Mouse (Mus musculus) ovary, postnatal 36 days (tissue): ENCODE data around the gene I0C0044D17Rik.

Experiments used
- DNase-seq: peaks from one replicate; pipeline ENCODE4 v3.0.0; 2022; ENCODE audit warnings: low spot score, mixed read lengths

I0C0044D17Rik gene

GRCm38 (mm10) chr4:98831726-98832125 is 8.1 kb upstream of the I0C0044D17Rik start:
- DNase-seq = no peak

GRCm38 (mm10) chr4:98826701-98827100 is 3.1 kb upstream of the I0C0044D17Rik start:
- DNase-seq = no peak

GRCm38 (mm10) chr4:98823047-98823446 is 593 bp downstream of the I0C0044D17Rik start:
- no peak for DNase-seq

GRCm38 (mm10) chr4:98822478-98822877 is 1.2 kb downstream of the I0C0044D17Rik start:
- DNase-seq = no peak

DNA sequence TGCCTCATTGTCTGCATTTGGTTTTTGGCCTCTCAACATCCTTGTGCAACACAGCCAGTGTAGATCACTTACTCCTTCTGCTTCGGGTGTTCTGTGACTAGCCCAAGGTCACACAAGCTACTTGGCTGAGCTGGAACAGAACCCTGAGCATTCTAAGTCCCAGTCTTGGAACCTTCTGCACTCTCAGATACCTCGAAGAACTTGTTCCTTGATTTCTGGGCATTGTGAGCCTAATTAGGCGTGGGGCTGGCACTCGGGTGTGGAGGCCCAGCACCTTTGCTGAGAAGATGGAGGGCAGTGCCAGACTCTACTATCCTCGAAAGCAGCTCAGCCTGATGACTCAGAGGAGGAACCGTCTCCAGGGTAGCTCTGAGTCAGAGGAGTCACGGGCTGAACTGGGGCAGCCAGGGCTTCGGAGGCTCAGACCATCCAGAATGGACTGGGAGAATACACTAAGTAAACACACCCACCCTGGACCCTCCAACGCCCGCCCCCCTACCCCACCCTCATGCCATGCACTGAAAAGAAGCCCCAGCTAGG is 4.4 kb downstream of the I0C0044D17Rik start:
- DNase-seq = no peak

DNA sequence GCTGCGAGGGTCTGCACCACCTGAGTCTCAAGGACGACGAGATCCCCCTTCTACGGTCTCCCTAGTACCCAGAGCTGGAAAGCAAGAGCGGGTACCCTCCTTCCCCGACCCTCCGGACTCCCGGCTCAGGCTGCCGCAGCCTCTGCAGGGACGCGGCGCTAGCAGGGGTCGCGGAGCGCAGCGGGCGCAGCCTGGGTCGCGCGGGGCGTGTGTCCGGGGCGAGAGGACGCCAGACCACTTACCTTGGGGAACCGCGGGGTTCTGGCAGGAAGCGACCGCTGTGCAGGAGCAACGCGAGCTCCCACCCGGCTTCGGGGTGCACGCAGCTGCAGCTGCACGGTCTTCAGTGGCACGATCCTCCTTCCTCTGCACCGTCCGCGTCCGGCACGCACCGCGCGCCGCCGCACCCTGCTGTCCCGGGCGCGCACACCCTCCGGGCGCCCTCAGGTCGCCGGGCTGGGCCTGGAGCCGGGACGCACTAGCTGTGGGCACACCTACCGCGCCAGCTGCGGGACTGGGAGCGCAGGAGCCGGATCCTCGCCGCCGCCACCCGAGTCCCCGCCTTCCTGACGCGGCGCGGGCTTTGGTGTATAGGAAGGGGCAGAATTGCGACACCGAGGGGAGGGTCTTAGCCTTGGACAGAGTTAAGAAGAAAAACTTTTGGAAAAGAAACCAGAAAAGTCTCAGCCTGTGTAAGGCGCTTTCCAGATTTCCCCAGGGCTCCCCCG is 6.3 kb downstream of the I0C0044D17Rik start, which contains the start of gene Kank4:
Gene Kank4 (minus strand): TSS at position 354 of the 728 bp plus-strand sequence.
- peak; percentile 59 for DNase-seq

- DNase-seq = peak; percentile 16
Measured at GRCm38 (mm10) chr4:98816807-98817183, 6.8 kb downstream of the I0C0044D17Rik start.

DNA sequence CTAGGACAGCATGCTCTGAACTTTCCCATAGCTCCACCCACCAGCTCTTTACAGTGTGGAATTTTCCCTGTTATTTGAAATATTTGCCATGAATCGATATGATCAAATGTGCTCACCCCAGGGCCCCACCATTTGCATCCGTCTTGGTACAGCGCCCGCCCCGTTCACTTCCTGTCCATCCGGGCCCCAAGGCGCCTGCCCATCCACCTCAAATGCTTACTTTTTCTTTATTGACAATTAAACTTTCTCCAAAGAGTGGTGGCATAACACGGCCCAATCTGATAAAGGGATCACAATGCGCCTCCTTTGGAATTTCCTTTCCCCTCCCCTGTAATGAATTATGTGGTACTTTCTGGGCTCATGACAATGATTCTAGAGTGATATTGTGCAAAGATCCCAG is 17.3 kb downstream of the I0C0044D17Rik start:
- no peak for DNase-seq

- DNase-seq = no peak
Measured at GRCm38 (mm10) chr4:98805291-98806048, 18.2 kb downstream of the I0C0044D17Rik start.

GRCm38 (mm10) chr4:98804476-98805134 is 19.0 kb downstream of the I0C0044D17Rik start:
- no peak for DNase-seq

GRCm38 (mm10) chr4:98801775-98802174 is 21.9 kb downstream of the I0C0044D17Rik start:
- no peak for DNase-seq

- no peak for DNase-seq
Measured at GRCm38 (mm10) chr4:98800824-98801223, 22.8 kb downstream of the I0C0044D17Rik start.

DNA sequence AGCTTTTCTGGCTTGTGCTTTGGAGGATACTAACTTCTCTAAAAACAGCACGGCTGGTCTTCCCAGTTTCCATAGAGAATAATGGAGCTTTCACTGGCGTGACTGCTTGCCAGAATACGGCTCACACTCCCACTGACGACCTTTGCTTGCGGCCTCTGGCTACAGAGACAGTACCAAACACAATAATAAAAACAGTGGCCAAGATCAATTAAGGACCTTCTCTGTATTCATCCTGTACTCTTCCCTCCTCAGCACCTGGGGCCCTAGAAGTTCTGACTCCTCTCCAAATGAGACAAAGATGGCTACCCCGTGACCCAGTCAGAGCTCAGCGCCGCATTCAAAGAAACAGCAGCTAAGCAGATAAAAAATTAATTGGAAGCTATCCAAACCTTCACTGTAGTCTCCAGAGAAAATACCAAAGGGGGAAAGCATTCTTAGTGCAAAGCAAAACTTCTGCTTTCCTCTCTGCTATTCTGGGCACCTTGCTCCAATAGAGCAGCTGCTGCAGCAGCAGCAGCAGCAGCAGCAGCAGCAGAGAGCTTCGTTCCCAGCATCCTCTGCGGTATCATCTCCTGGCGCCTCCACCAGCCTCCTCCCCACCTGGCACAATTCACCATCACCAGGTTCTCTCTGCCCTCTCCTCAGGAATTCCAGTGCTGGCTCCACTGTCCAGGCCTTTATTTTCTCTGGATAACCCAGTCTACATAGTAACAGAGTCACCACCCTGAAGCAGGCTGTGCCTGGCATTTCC is 26.9 kb downstream of the I0C0044D17Rik start:
- peak; percentile 37 for DNase-seq

- no peak for DNase-seq
Measured at GRCm38 (mm10) chr4:98795241-98795640, 28.4 kb downstream of the I0C0044D17Rik start.

GRCm38 (mm10) chr4:98793486-98793885 is 30.2 kb downstream of the I0C0044D17Rik start:
- DNase-seq = no peak

DNA sequence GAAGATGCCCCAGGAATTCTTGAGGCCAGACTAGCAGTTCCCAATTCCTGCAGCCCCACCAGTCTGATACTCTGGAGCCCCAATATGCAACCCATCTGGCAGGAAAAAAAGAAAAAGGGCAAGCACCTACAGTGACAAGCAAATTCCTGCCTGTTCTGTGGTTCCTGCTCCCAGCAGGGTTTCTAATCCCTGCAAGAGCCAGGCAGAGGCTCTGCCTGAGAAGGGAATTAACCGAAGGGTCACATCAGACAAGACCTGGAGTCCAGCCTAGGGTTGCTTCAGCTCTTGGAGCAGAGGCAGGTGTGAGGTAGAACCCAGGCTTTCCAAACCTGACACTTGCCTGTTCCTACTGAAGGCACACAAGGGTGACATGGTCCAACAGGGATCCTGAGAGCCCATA is 32.9 kb downstream of the I0C0044D17Rik start:
- no peak for DNase-seq

DNA sequence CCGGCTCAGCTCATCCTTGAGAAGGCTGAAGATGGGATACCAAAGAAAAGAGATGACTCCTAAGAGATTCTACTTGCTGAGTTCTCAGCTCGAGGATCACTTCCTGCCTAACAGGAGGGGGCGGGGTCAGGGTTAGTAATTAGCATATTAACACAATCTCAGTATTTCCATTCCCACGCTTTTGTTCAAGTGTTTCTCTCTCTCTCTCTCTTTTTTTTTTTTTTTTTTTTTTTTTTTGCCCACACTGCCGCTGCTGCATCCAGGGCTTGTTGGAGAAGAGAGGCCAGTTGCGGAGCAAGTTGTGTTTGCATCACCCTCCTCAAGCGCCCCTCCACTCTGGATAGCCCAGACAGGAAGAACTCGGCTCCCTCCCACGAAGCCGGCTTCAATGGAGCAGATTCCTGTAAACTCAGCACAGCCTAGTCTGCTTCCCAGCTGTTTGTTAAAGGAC is 33.8 kb downstream of the I0C0044D17Rik start:
- DNase-seq = no peak

DNA sequence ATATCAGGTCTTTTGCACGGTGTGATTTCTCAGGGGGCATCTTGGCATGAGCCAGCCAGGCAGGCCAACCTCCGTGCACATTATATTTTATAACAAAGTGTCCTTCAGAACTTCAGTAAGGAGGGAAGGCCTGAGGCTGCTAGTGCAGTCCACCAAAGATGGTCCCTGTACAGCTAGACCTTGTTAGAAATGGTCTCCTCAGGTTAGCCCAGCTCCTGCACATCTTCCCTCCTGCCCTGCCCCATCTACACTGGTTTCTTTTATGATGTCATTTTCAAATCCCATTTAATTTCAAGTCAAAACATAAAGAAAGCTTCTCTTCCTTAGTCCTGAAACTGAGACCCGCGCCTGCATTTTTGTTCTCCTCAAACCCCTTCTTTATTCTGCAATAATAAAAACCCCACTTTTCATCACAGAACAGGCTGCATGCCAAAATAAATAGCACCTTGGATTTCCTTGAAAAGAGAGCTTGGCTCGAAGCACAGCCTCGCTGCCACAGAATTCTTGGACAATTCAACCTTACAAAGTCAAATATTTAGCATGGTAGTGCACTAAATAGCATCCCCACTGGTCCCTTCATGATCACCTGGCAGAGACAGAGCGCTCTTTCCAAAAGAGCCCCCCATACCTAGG is 34.4 kb downstream of the I0C0044D17Rik start:
- DNase-seq = no peak

GRCm38 (mm10) chr4:98786281-98786680 is 37.4 kb downstream of the I0C0044D17Rik start:
- no peak for DNase-seq

DNA sequence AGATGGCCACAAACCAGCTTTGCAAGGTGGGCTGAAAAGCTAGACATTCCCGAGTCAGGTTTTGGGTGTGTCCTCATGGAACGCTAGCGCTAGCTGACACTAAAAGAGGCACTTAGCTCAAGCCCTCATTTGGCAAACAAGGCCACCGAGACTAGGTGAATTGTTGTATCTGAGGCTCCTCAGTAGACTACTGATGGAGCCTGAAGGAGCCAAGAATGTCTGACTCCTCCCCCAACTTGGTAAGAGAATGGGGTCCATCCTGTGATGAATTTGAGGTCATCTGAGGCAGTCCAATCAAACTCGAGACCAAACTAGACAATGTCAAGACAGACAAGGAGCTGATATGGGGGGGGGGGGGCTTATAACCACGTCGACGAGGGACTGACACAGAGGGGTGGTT is 37.8 kb downstream of the I0C0044D17Rik start:
- no peak for DNase-seq

DNA sequence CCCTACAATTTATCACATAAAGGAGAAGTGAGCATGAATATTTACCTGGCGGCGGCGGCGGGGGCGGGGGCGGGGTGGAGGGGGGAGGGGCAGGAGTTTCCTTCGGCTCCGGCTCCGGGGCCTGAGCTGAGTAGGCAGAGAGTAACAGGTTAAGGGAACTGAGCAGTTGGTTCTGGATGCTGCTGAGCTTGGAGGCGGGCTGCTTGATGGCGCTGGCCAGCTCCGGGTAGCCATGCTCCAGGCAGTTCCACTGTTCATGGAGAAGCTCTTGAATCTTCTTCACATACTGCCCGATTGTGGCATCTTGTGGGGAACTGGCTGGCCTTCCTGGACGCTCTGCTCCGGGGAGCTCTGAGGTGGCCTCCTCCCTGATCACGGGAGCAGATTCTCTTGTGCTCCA is 45.4 kb downstream of the I0C0044D17Rik start:
- no peak for DNase-seq
